Mouse (Mus musculus) MEL (cell line): ENCODE data around the gene Rpl13a. TPM values are rescaled to one million over a fixed set of nuclear protein-coding genes. Genes with fewer than 3 reads are reported as not detected.

Experiments
- DNase-seq: peaks from one replicate; pipeline ENCODE4 v3.0.0; 2011; ENCODE audit warnings: low read depth, low spot score
- H3K27ac ChIP-seq: 2 replicates; pipeline ENCODE4 v1.5.1; 2012; ENCODE audit warnings: low read depth, mild to moderate bottlenecking, control low read depth, low read length, moderate library complexity; ENCODE audit not compliant: control insufficient read depth
- H3K27me3 ChIP-seq, 2 experiments: fragments of 150-350 bp in 1 of 2; sonication (generic) in 1 of 2; 2 replicates each; pipeline ENCODE4 v1.6.1; 2012; ENCODE audit warnings: low read length in 2 of 2, mild to moderate bottlenecking in 2 of 2, improper control_type of control experiment in 1 of 2, moderate library complexity in 1 of 2; ENCODE audit not compliant: insufficient read depth in 2 of 2, control insufficient read depth in 1 of 2
- H3K36me3 ChIP-seq, 2 experiments: 2 replicates each; pipeline ENCODE4 v1.6.1; 2012 to 2014; ENCODE audit warnings: low read length in 2 of 2, improper control_type of control experiment in 1 of 2, inconsistent platforms in 1 of 2, mild to moderate bottlenecking in 1 of 2; ENCODE audit not compliant: insufficient read depth in 2 of 2, control insufficient read depth in 1 of 2
- H3K4me1 ChIP-seq, 2 experiments: fragments of 150-350 bp in 1 of 2; sonication (generic) in 1 of 2; 2 replicates each; pipeline ENCODE4 v1.6.1; 2012; ENCODE audit warnings: low read length in 2 of 2, improper control_type of control experiment in 1 of 2, mild to moderate bottlenecking in 1 of 2; ENCODE audit not compliant: insufficient read depth in 2 of 2, control insufficient read depth in 1 of 2
- H3K4me3 ChIP-seq, 2 experiments: fragments of 150-350 bp in 1 of 2; sonication (generic) in 1 of 2; 2 replicates each; pipeline ENCODE4 v1.5.1; 2012; ENCODE audit warnings: low read depth in 2 of 2, low read length in 2 of 2, mild to moderate bottlenecking in 2 of 2, moderate library complexity in 2 of 2, control low read depth in 1 of 2, improper control_type of control experiment in 1 of 2; ENCODE audit not compliant: control insufficient read depth in 1 of 2, insufficient read depth in 1 of 2
- H3K79me2 ChIP-seq: 2 replicates; pipeline ENCODE4 v1.6.1; 2012; ENCODE audit warnings: mild to moderate bottlenecking, low read length, moderate library complexity; ENCODE audit not compliant: control insufficient read depth, poor library complexity, insufficient read depth
- H3K9ac ChIP-seq: 2 replicates; pipeline ENCODE4 v1.6.1; 2012; ENCODE audit warnings: low read depth, mild to moderate bottlenecking, control low read depth, low read length, moderate library complexity; ENCODE audit not compliant: control insufficient read depth, poor library complexity, severe bottlenecking
- H3K9me3 ChIP-seq: fragments of 150-350 bp; sonication (generic); replicated peaks from 2 replicates; pipeline ENCODE4 v1.6.1; 2012; ENCODE audit warnings: mild to moderate bottlenecking, low read length, improper control_type of control experiment, moderate library complexity; ENCODE audit not compliant: insufficient read depth
- BHLHE40 ChIP-seq: IDR thresholded peaks from 2 replicates; pipeline ENCODE4 v1.6.1; 2012; ENCODE audit warnings: low read depth, mild to moderate bottlenecking, inconsistent platforms, low read length, improper control_type of control experiment, borderline replicate concordance
- CHD2 ChIP-seq: IDR thresholded peaks from 2 replicates; pipeline ENCODE4 v1.6.1; 2011; ENCODE audit warnings: low read length, improper control_type of control experiment
- ETS1 ChIP-seq: IDR thresholded peaks from 2 replicates; pipeline ENCODE4 v1.6.1; 2012; ENCODE audit warnings: low read depth, mild to moderate bottlenecking, inconsistent platforms, low read length, improper control_type of control experiment, moderate library complexity
- JUND ChIP-seq: IDR thresholded peaks from 2 replicates; pipeline ENCODE4 v1.6.1; 2011; ENCODE audit warnings: low read depth, mild to moderate bottlenecking, improper control_type of control experiment, low read length
- MAZ ChIP-seq: IDR thresholded peaks from 2 replicates; pipeline ENCODE4 v1.6.1; 2012; ENCODE audit warnings: low read depth, mild to moderate bottlenecking, inconsistent platforms, low read length, improper control_type of control experiment
- MEF2A ChIP-seq: IDR thresholded peaks from 2 replicates; pipeline ENCODE4 v1.6.1; 2014; ENCODE audit warnings: low read depth, mild to moderate bottlenecking, inconsistent platforms, low read length, improper control_type of control experiment; ENCODE audit not compliant: poor library complexity, insufficient replicate concordance, severe bottlenecking; ENCODE audit errors: extremely low read depth
- MXI1 ChIP-seq: IDR thresholded peaks from 2 replicates; pipeline ENCODE4 v1.6.1; 2011; ENCODE audit warnings: mild to moderate bottlenecking, low read depth, low read length, improper control_type of control experiment
- MYB ChIP-seq: IDR thresholded peaks from 2 replicates; pipeline ENCODE4 v1.6.1; 2011; ENCODE audit warnings: mild to moderate bottlenecking, low read depth, low read length, improper control_type of control experiment
- NRF1 ChIP-seq: IDR thresholded peaks from 2 replicates; pipeline ENCODE4 v1.6.1; 2014; ENCODE audit warnings: low read depth, mild to moderate bottlenecking, inconsistent platforms, low read length, improper control_type of control experiment, moderate library complexity; ENCODE audit not compliant: poor library complexity, insufficient read depth, severe bottlenecking
- POLR2A ChIP-seq, 2 experiments: IDR thresholded peaks; 2 replicates each; pipeline ENCODE4 v1.6.1; 2011 to 2012; ENCODE audit warnings: low read length in 2 of 2, mild to moderate bottlenecking in 2 of 2, control low read depth in 1 of 2, improper control_type of control experiment in 1 of 2, low read depth in 1 of 2, moderate library complexity in 1 of 2; ENCODE audit not compliant: control insufficient read depth in 1 of 2, insufficient read depth in 1 of 2, poor library complexity in 1 of 2
- POLR2AphosphoS2 ChIP-seq: IDR thresholded peaks from 2 replicates; pipeline ENCODE4 v1.6.1; 2011; ENCODE audit warnings: low read length, improper control_type of control experiment
- POLR2AphosphoS5 ChIP-seq: IDR thresholded peaks from 2 replicates; pipeline ENCODE4 v1.6.1; 2012; ENCODE audit warnings: low read depth, borderline replicate concordance, mild to moderate bottlenecking, inconsistent platforms, low read length, moderate library complexity, mixed read lengths
- TBP ChIP-seq: IDR thresholded peaks from 2 replicates; pipeline ENCODE4 v1.8.0; 2011; ENCODE audit warnings: low read depth, low read length, improper control_type of control experiment
- TCF12 ChIP-seq: IDR thresholded peaks from 2 replicates; pipeline ENCODE4 v1.6.1; 2014; ENCODE audit warnings: low read depth, mild to moderate bottlenecking, inconsistent platforms, low read length, improper control_type of control experiment, moderate library complexity
- UBTF ChIP-seq: IDR thresholded peaks from 2 replicates; pipeline ENCODE4 v1.6.1; 2012; ENCODE audit warnings: low read depth, mild to moderate bottlenecking, inconsistent platforms, low read length, improper control_type of control experiment, moderate library complexity, borderline replicate concordance; ENCODE audit not compliant: insufficient read depth
- USF2 ChIP-seq, 2 experiments: IDR thresholded peaks; 2 replicates each; pipeline ENCODE4 v1.6.1; 2011 to 2012; ENCODE audit warnings: improper control_type of control experiment in 2 of 2, low read length in 2 of 2, borderline replicate concordance in 1 of 2, inconsistent platforms in 1 of 2, low read depth in 1 of 2, mild to moderate bottlenecking in 1 of 2; ENCODE audit not compliant: insufficient read depth in 1 of 2
- polyA plus RNA-seq, 2 experiments: library from polyadenylated mRNA; stranded (reverse) in 1 of 2; unstranded in 1 of 2; fragments of >175 nt in 1 of 2; fragments of >200 nt in 1 of 2; gene quantifications; 2 replicates each; pipeline versions ENCODE4 v1.2.1 to v1.2.4; 2012; ENCODE audit warnings: low replicate concordance in 2 of 2, low read depth in 1 of 2; ENCODE audit not compliant: insufficient read length in 2 of 2, insufficient read depth in 1 of 2, missing spikeins in 1 of 2
- total RNA-seq: library from RNA; depleted of rRNA; stranded (reverse); fragments of 300-350 nt; gene quantifications from 2 replicates; pipeline ENCODE4 v1.2.3, GENCODE M21; 2012

Gene Rpl13a
- total and polyA plus RNA-seq, 3 experiments, result 2,091 to 3,727 (median 3,160) TPM

DNA sequence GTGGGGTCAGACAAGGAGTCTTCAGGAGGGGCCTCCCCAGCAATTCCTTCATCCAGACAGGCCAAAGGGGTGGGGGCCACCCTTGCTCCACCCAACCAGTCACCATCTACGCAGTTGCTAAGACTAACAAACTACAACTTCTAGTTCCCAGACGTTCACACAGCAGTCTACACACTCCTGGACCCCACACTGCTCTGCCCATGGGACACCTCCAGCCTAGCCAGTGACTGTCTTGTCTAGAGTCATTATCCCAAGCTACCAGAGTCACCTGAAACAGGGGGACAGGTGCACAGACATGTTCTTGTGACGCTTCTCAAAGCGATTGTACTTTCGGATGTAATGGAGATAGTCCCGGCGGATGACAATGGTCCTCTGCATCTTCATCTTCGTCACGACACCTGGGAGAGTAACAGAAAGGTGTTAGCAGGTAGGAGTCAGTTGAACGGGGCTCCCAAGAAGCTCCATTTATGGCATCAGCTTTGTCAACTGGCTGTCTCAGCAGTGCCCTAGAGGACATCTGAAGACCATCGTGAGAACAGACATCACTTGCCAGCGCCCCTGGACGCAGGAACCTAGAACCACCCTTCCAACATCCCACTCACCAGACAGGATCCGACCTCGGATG is 5.9 kb downstream of the Rpl13a start:
- Histone ChIP-seq H3K36me3 (peaks cover 14 to 17% of the 10 kb centered on the region in 2 experiments), H3K4me1 (peaks cover 0 to 22% of the 10 kb centered on the region in 2 experiments; a peak in 2 of 4 replicates), H3K4me3 (peak overlapping the region; percentile 68 to 84), H3K9me3 (no peaks in the 10 kb centered on the region), H3K9ac (peak overlapping the region; percentile 91), H3K27ac (peak overlapping the region; percentile 80), H3K79me2 (peaks cover 48% of the 10 kb centered on the region), H3K27me3 (no peaks in the 10 kb centered on the region)
- TF ChIP-seq TCF12, result no peak
- no peak for TF ChIP-seq ETS1
- no peak for TF ChIP-seq UBTF
- no peak for TF ChIP-seq BHLHE40
- TF ChIP-seq JUND, result no peak
- TF ChIP-seq POLR2A (IDR thresholded peaks at IDR 0.05; ENCODE audit: control insufficient read depth in 1 of 2, insufficient read depth in 1 of 2, low read depth in 1 of 2, low read length in 2 of 2, poor library complexity in 1 of 2), result no peak; a peak in 1 of 4 replicates
- TF ChIP-seq MXI1, result no peak
- no peak for TF ChIP-seq POLR2AphosphoS5
- no peak for TF ChIP-seq TBP
- no peak for TF ChIP-seq NRF1
- TF ChIP-seq MYB, result no peak
- no peak for TF ChIP-seq MAZ
- no peak for TF ChIP-seq CHD2
- TF ChIP-seq POLR2AphosphoS2, result no peak
- TF ChIP-seq MEF2A, result no peak
- no peak for TF ChIP-seq USF2 (IDR thresholded peaks at IDR 0.05; ENCODE audit: borderline replicate concordance in 1 of 2, insufficient read depth in 1 of 2, low read depth in 1 of 2, low read length in 2 of 2)
- peak; percentile 32 for DNase-seq

- H3K36me3 ChIP-seq, result peaks cover 11 to 17% of the 10 kb centered on the region in 2 experiments
- peak overlapping the region; percentile 23 for H3K27ac ChIP-seq
- TF ChIP-seq TBP, result no peak
- TF ChIP-seq POLR2A (IDR thresholded peaks at IDR 0.05; ENCODE audit: control insufficient read depth in 1 of 2, insufficient read depth in 1 of 2, low read depth in 1 of 2, low read length in 2 of 2, poor library complexity in 1 of 2), result 0 out of 4 replicates have a peak, but pooled peaks of 1 of the 2 experiments have one; percentile 5
- H3K9ac ChIP-seq, result peak overlapping the region; percentile 91
- no peak for DNase-seq
- no peaks in the 10 kb centered on the region for H3K9me3 ChIP-seq
- H3K79me2 ChIP-seq, result peaks cover 41% of the 10 kb centered on the region
- H3K4me1 ChIP-seq, result peaks cover 0 to 22% of the 10 kb centered on the region in 2 experiments; a peak in 2 of 4 replicates
- no peaks in the 10 kb centered on the region for H3K27me3 ChIP-seq
- H3K4me3 ChIP-seq, result peak overlapping the region in 1 of 2 experiments; percentile 84; a peak in 2 of 4 replicates
Measured at GRCm38 (mm10) chr7:45121966-45122365, 6.6 kb downstream of the Rpl13a start.
